Mouse (Mus musculus): ENCODE results near the gene Blmh. TPM values are rescaled to one million over a fixed set of nuclear protein-coding genes. Genes with fewer than 3 reads are reported as not detected.

The Blmh gene
- polyA plus RNA-seq, 1 experiment from 2014 or later: 90.2 TPM

DNA sequence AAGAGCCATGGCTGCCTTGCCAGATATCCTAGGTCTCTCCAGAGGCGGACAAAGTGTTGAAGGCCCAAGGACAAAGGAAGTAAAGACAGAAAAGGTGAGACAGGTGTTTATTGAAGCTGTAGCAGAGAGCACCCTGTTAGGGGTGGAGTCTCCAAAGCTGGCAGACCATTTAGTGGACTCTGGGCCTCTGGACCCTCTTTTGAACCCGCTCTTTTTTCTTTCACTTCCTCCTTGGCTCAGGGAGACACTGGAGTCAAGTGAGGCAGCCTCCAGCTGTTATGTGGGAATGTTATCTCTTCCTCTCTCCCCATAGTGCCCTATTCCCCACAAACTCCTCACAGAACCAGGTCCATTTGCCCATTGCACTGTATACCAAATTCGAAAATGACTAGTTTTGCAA, 31.6 kb upstream of the Blmh start:
- no peaks in the 10 kb centered on the region for H3K36me3 ChIP-seq (ENCODE audit: insufficient read depth, low read length)
- no peak for DNase-seq (ENCODE audit: low spot score)
- H3K4me2 ChIP-seq (replicated peaks; ENCODE audit: low read depth, low read length): no peak overlapping the region
- H3K9me3 ChIP-seq (ENCODE audit: low read length): no peaks in the 10 kb centered on the region
- no peak overlapping the region for H3K9ac ChIP-seq (replicated peaks; ENCODE audit: low read depth)
- ATAC-seq: no peak
- H3K4me3 ChIP-seq (ENCODE audit: low read depth, low read length): no peak overlapping the region
- TF ChIP-seq CTCF (IDR thresholded peaks at IDR 0.05) (no peak), EP300 (IDR thresholded peaks at IDR 0.05) (no peak)
- peaks cover 8% of the 10 kb centered on the region; the same call in 1 of the 2 replicates for H3K4me1 ChIP-seq (ENCODE audit: insufficient read depth, low read depth, low read length)
- peak overlapping the region; percentile 54; the same call in 1 of the 2 replicates for H3K27ac ChIP-seq (ENCODE audit: low read length)
- H3K27me3 ChIP-seq (replicated peaks; ENCODE audit: insufficient read depth, low read length): no peaks in the 10 kb centered on the region
- 57% methylated on average over 3 of the region's 3 CpGs for WGBS

DNA sequence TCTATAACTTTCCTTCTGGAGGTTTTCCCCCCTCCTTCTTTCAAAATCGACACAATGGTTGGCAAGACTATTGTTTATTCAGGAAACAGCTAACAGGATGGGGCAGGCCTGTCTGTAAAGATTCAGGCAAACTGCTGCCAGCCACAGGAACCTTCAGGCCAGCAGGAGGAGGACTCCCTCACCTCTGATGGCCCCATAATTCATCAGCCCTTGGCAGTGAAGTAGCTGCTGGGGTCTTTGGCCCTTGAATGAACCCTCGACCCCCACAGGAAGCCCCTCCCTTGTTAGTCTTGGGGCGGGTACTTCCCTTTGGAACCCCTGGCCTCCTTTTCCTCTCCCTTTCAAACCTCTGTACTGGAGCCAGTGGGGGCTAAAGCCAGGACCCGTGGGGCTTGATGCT, 31.0 kb upstream of the Blmh start:
- DNase-seq (ENCODE audit: low spot score) (peak; percentile 75), ATAC-seq (peak; percentile 62)
- H3K4me1 ChIP-seq (ENCODE audit: insufficient read depth, low read depth, low read length): peaks cover 11% of the 10 kb centered on the region; the same call in 1 of the 2 replicates
- no peaks in the 10 kb centered on the region for H3K27me3 ChIP-seq (replicated peaks; ENCODE audit: insufficient read depth, low read length)
- TF ChIP-seq CTCF (IDR thresholded peaks at IDR 0.05): peak; percentile 55
- TF ChIP-seq EP300 (IDR thresholded peaks at IDR 0.05): peak; percentile 76
- H3K36me3 ChIP-seq (ENCODE audit: insufficient read depth, low read length): no peaks in the 10 kb centered on the region
- WGBS: 5% methylated on average over 4 of the region's 4 CpGs
- no peak overlapping the region; the same call in 1 of the 2 replicates for H3K4me2 ChIP-seq (replicated peaks; ENCODE audit: low read depth, low read length)
- peak overlapping the region; percentile 73 for H3K27ac ChIP-seq (ENCODE audit: low read length)
- no peaks in the 10 kb centered on the region for H3K9me3 ChIP-seq (ENCODE audit: low read length)
- H3K4me3 ChIP-seq (ENCODE audit: low read depth, low read length): no peak overlapping the region
- no peak overlapping the region for H3K9ac ChIP-seq (replicated peaks; ENCODE audit: low read depth)

DNA sequence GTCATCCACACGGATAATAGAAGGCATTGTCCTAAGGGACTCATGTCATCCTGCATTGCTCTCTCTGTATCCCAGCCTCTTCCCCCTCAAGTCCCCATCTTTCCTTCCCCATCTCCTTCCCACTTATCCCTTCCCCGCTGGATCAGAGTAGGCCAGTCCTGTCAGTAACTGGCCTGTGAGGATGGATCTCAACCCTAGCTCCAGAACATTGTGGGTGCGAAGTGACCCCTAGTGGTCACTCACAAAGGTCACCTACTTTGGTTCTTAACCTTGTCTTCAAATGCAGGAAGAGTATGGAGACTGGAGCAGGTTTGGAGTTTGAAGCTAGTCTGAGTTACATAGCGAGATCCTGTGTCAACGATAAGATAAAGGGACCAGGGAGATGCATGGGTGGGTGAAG, 30.4 kb upstream of the Blmh start:
- H3K9ac ChIP-seq (replicated peaks; ENCODE audit: low read depth): no peak overlapping the region
- no peaks in the 10 kb centered on the region for H3K36me3 ChIP-seq (ENCODE audit: insufficient read depth, low read length)

DNA sequence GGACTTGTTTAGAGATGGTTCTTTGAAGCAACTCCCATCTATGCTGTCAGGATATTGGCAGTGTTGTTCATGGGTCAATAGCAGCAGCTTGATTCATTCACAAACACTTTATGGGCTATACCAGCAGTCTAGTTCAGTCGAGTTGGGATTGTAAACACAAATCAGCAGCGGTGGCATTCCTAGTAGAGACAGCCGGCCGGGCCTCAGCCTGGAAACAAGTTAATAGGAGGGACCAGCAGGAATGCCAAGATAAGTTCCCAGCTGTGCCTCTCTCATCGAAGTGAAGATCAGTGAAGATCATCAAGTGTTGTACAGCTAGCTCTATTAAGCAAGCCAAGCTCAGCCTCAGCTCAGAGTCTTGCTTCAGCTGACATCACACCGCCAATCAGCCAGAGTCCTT, 28.2 kb upstream of the Blmh start:
- H3K9ac ChIP-seq (replicated peaks; ENCODE audit: low read depth): no peak overlapping the region
- no peaks in the 10 kb centered on the region for H3K36me3 ChIP-seq (ENCODE audit: insufficient read depth, low read length)
- ATAC-seq: peak; percentile 75
- 28% methylated on average over 6 of the region's 6 CpGs for WGBS
- H3K4me3 ChIP-seq (ENCODE audit: low read depth, low read length): no peak overlapping the region
- no peaks in the 10 kb centered on the region for H3K9me3 ChIP-seq (ENCODE audit: low read length)
- no peak overlapping the region for H3K4me2 ChIP-seq (replicated peaks; ENCODE audit: low read depth, low read length)
- DNase-seq (ENCODE audit: low spot score): peak; percentile 91
- H3K4me1 ChIP-seq (ENCODE audit: insufficient read depth, low read depth, low read length): peaks cover 6% of the 10 kb centered on the region; the same call in 1 of the 2 replicates
- TF ChIP-seq EP300 (IDR thresholded peaks at IDR 0.05): peak; percentile 51
- no peak for TF ChIP-seq CTCF (IDR thresholded peaks at IDR 0.05)
- H3K27ac ChIP-seq (ENCODE audit: low read length): peak overlapping the region; percentile 52
- H3K27me3 ChIP-seq (replicated peaks; ENCODE audit: insufficient read depth, low read length): no peaks in the 10 kb centered on the region

More for the DNA sequence above, 30.4 kb upstream of the Blmh start:
- TF ChIP-seq EP300 (IDR thresholded peaks at IDR 0.05): no peak
- TF ChIP-seq CTCF (IDR thresholded peaks at IDR 0.05): peak; percentile 94
- H3K4me1 ChIP-seq (ENCODE audit: insufficient read depth, low read depth, low read length): peaks cover 11% of the 10 kb centered on the region; the same call in 1 of the 2 replicates
- H3K4me3 ChIP-seq (ENCODE audit: low read depth, low read length): no peak overlapping the region
- H3K9me3 ChIP-seq (ENCODE audit: low read length): no peaks in the 10 kb centered on the region
- peak overlapping the region; percentile 73; the same call in 1 of the 2 replicates for H3K27ac ChIP-seq (ENCODE audit: low read length)
- H3K4me2 ChIP-seq (replicated peaks; ENCODE audit: low read depth, low read length): no peak overlapping the region; the same call in 1 of the 2 replicates
- ATAC-seq (peak; percentile 55), DNase-seq (ENCODE audit: low spot score) (peak; percentile 89)
- H3K27me3 ChIP-seq (replicated peaks; ENCODE audit: insufficient read depth, low read length): no peaks in the 10 kb centered on the region
- 16% methylated on average over 5 of the region's 5 CpGs for WGBS

DNA sequence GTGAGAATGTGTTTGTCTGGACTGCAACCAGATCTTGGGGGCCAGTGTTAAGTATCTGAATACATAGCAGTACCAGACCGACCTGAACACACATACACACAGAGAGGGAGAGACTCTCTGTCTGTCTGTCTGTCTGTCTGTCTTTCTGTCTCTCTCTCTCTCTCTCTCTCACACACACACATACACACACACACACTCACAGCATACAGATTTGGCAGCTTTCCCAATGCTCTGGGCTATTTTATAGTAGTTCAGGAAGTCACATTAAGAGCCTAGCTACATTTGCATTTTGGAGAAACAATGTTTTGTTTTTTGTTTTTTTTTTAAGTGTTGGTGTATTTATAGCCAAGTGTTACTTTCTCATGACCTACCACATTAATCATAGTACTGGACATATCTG, 27.5 kb upstream of the Blmh start:
- Histone ChIP-seq H3K4me2 (replicated peaks; ENCODE audit: low read depth, low read length) (no peak overlapping the region), H3K9me3 (ENCODE audit: low read length) (no peaks in the 10 kb centered on the region), H3K27me3 (replicated peaks; ENCODE audit: insufficient read depth, low read length) (no peaks in the 10 kb centered on the region), H3K4me3 (ENCODE audit: low read depth, low read length) (no peak overlapping the region), H3K9ac (replicated peaks; ENCODE audit: low read depth) (no peak overlapping the region), H3K4me1 (ENCODE audit: insufficient read depth, low read depth, low read length) (peaks cover 6% of the 10 kb centered on the region; the same call in 1 of the 2 replicates), H3K36me3 (ENCODE audit: insufficient read depth, low read length) (no peaks in the 10 kb centered on the region), H3K27ac (ENCODE audit: low read length) (peak overlapping the region; percentile 52)
- TF ChIP-seq EP300 (IDR thresholded peaks at IDR 0.05): no peak
- TF ChIP-seq CTCF (IDR thresholded peaks at IDR 0.05): no peak
- DNase-seq (ENCODE audit: low spot score): peak; percentile 46
- ATAC-seq: no peak
- WGBS: 16% methylated on average over 1 of the region's 1 CpGs

DNA sequence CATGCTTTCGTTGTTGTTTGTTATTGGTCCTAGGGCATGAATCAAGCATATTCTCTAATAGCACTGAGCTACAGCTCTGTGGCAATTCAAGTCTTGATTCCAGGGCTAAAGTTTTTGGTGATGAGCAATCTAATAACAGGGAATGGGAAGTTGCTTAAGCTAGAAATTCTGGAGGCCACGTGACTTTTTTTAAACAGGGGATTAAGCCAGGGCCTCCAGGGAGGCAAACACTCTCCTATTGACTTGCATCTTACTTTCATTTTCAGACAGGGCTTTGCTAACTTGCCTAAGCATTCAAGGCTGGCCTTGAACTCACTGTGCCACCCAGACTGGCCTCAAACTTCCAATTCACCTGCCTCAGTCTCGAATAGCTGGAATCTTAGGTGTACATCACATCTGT, 26.7 kb upstream of the Blmh start:
- peak overlapping the region; percentile 51; the same call in 1 of the 2 replicates for H3K27ac ChIP-seq (ENCODE audit: low read length)
- no peaks in the 10 kb centered on the region for H3K9me3 ChIP-seq (ENCODE audit: low read length)
- ATAC-seq: no peak

More for the DNA sequence above, 26.7 kb upstream of the Blmh start:
- 42% methylated on average over 3 of the region's 3 CpGs for WGBS
- TF ChIP-seq CTCF (IDR thresholded peaks at IDR 0.05): no peak
- TF ChIP-seq EP300 (IDR thresholded peaks at IDR 0.05): no peak
- peaks cover 6% of the 10 kb centered on the region; the same call in 1 of the 2 replicates for H3K4me1 ChIP-seq (ENCODE audit: insufficient read depth, low read depth, low read length)
- H3K36me3 ChIP-seq (ENCODE audit: insufficient read depth, low read length): no peaks in the 10 kb centered on the region
- no peak overlapping the region for H3K9ac ChIP-seq (replicated peaks; ENCODE audit: low read depth)
- H3K4me2 ChIP-seq (replicated peaks; ENCODE audit: low read depth, low read length): no peak overlapping the region
- DNase-seq (ENCODE audit: low spot score): peak; percentile 83
- no peak overlapping the region for H3K4me3 ChIP-seq (ENCODE audit: low read depth, low read length)
- H3K27me3 ChIP-seq (replicated peaks; ENCODE audit: insufficient read depth, low read length): no peaks in the 10 kb centered on the region
